Mouse (Mus musculus) stomach, embryonic 14.5 days (tissue): ENCODE measurements at regions not wholly inside any gene's neighbourhood (a gene's known extent, or its start where the extent isn't known, plus 50 kb on each side); places are given as distances from the start of the nearest gene placed in this dataset.

Experiments used
- ATAC-seq: fragments of 200-750 bp; cut with Nextera tagmentation; 2 replicates; pipeline ENCODE4 v1.8.0; 2017; ENCODE audit warnings: low read depth, moderate TSS enrichment; ENCODE audit not compliant: insufficient number of reproducible peaks, insufficient read depth, low FRiP score
- H3K27ac ChIP-seq: fragments of 300-500 bp; sonication (generic); 2 replicates; pipeline ENCODE4 v1.5.1; 2014; ENCODE audit warnings: mild to moderate bottlenecking, low read length, moderate library complexity, mixed read lengths
- H3K27me3 ChIP-seq: fragments of 300-500 bp; sonication (generic); 2 replicates; pipeline ENCODE4 v1.6.1; 2014; ENCODE audit warnings: low read length, control low read depth, mixed read lengths; ENCODE audit not compliant: control insufficient read depth, insufficient read depth
- H3K36me3 ChIP-seq: fragments of 300-500 bp; sonication (generic); 2 replicates; pipeline ENCODE4 v1.6.1; 2014; ENCODE audit warnings: mild to moderate bottlenecking, control low read depth, low read length, moderate library complexity, mixed read lengths; ENCODE audit not compliant: control insufficient read depth, insufficient read depth
- H3K4me1 ChIP-seq: fragments of 300-500 bp; sonication (generic); 2 replicates; pipeline ENCODE4 v1.6.1; 2014; ENCODE audit warnings: low read length, control low read depth, mixed read lengths; ENCODE audit not compliant: control insufficient read depth, insufficient read depth
- H3K4me2 ChIP-seq: fragments of 300-500 bp; sonication (generic); replicated peaks from 2 replicates; pipeline ENCODE4 v1.6.1; 2014; ENCODE audit warnings: low read depth, low read length, control low read depth
- H3K4me3 ChIP-seq: fragments of 300-500 bp; sonication (generic); 2 replicates; pipeline ENCODE4 v1.5.1; 2014; ENCODE audit warnings: low read depth, low read length, control low read depth
- H3K9ac ChIP-seq: fragments of 300-500 bp; sonication (generic); replicated peaks from 2 replicates; pipeline ENCODE4 v1.6.1; 2014; ENCODE audit warnings: low read depth, mild to moderate bottlenecking, control low read depth, low read length, moderate library complexity, mixed read lengths
- H3K9me3 ChIP-seq: fragments of 300-500 bp; sonication (generic); 2 replicates; pipeline ENCODE4 v1.6.1; 2016; ENCODE audit warnings: low read depth, low read length, control low read depth; ENCODE audit not compliant: control insufficient read depth
- WGBS: fragments of 180-500 bp; shearing (Covaris S2); extraction: QIAGEN DNeasy Blood & Tissue Kit; methylation state at CpG from one replicate; pipeline ENCODE4 v1.1.7; 2014; 5-methylcytosine and 5-hydroxymethylcytosine counted together

DNA sequence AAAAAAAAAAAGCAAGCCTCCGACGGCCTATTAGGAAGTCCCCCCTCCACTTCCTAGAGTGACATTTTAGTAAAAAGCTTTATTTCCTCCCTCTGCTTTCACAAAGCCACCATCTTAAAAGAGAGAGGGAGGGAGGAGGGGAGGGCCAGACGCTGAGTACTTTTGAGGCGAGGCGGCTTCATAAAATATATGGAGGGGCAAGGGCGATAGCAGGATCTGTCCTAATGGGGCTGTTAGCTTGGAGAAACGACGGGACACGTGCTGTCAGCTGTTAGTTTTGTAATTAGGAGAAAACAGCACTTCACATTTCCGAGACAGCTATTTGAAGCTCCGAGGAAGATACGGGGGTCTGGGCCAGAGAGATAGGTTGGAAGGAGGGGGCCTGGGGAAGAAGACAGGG is 184.8 kb upstream of the 4931429L15Rik start:
- Histone ChIP-seq H3K9ac (no peak overlapping the region), H3K36me3 (no peaks in the 10 kb centered on the region), H3K9me3 (no peaks in the 10 kb centered on the region), H3K4me1 (no peaks in the 10 kb centered on the region), H3K4me3 (no peak overlapping the region), H3K27ac (no peak overlapping the region), H3K27me3 (no peaks in the 10 kb centered on the region), H3K4me2 (no peak overlapping the region)
- no peak for ATAC-seq
- 53% methylated on average over 12 of the region's 12 CpGs for WGBS

DNA sequence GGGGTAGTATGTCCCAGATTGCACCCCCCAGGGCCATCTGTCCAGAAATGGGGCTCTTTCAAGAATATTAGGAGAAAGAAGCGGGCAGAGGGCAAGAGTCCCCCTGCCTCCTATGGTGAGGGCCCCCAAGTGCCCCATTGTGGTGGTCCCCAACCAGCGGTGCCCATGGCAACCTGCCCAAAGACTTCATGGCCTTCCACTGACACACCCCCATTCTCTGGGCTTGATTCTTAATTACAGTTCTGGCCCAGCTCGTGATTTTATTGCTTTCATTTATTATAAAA is 184.3 kb upstream of the 4931429L15Rik start:
- H3K9ac ChIP-seq: no peak overlapping the region
- H3K36me3 ChIP-seq: no peaks in the 10 kb centered on the region
- no peaks in the 10 kb centered on the region for H3K9me3 ChIP-seq
- H3K4me3 ChIP-seq: no peak overlapping the region
- WGBS: 78% methylated on average over 3 of the region's 3 CpGs
- H3K27me3 ChIP-seq: no peaks in the 10 kb centered on the region
- no peak overlapping the region for H3K27ac ChIP-seq
- ATAC-seq: no peak
- H3K4me2 ChIP-seq: no peak overlapping the region
- no peaks in the 10 kb centered on the region for H3K4me1 ChIP-seq

DNA sequence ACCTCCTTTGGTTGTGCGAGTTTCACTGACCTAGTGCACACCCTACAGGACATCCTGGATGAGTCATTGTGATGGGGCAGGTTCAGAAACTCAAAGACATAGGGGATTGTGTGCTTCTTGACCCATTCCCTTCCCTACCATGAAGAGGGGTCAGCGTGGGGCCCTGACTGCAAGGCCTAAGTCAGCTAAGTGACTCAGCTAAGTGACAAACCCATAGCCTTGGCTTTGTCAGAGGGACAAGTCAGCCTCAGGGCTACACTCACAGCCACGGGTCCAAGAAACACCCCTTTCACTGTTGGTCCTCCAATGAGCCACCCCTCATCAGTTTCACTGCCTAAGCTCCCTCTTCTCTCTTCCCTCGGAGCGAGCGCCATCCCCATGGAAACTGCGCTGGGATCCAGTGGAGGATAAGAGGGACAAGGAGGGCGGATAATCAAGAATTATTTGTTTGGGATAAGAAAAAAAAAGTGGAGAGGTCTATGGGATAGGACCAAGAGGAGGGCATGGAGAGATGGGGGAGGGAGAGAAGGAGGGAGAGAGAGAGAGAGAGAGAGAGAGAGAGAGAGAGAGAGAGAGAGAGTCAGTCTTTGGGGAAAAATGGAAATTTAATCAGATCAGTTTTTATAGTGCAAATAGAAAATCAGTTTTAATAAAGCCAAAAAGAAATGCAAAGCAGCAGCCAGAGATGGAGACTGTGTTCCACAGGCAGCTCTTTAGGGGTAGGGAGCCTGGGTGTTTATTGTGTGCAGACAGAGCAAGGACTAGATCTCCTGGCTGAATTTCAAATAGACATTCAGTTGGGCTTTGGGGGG is 183.7 kb upstream of the 4931429L15Rik start:
- Histone ChIP-seq H3K27me3 (no peaks in the 10 kb centered on the region), H3K27ac (no peak overlapping the region), H3K36me3 (no peaks in the 10 kb centered on the region), H3K9ac (no peak overlapping the region), H3K4me1 (no peaks in the 10 kb centered on the region), H3K4me3 (no peak overlapping the region), H3K9me3 (no peaks in the 10 kb centered on the region), H3K4me2 (no peak overlapping the region)
- no peak for ATAC-seq
- WGBS: 83% methylated on average over 8 of the region's 8 CpGs

DNA sequence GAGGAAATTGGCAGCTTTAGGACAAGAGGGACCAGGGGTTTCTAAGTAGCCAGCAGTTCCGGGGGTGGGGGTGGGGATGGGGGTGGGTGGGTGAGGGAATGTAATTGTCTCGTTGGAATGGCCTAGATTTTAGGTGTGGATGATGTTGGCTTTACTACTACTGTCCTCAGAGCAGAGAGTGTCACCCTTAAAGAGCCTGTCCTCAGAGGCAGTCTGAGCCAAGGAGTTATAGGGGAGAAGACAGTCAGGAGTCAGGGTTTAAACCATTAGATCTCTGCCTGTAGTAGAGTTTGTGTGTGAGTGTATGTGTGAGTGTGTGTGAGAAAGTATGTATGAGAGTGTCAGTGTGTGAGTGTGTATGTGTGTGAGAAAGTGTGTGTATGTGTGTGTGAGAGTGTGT is 179.6 kb upstream of the 4931429L15Rik start:
- Histone ChIP-seq H3K4me1 (no peaks in the 10 kb centered on the region), H3K4me3 (no peak overlapping the region), H3K9me3 (no peaks in the 10 kb centered on the region), H3K9ac (no peak overlapping the region), H3K4me2 (no peak overlapping the region), H3K27me3 (no peaks in the 10 kb centered on the region), H3K27ac (no peak overlapping the region), H3K36me3 (no peaks in the 10 kb centered on the region)
- no peak for ATAC-seq
- 30% methylated on average over 2 of the region's 2 CpGs for WGBS

DNA sequence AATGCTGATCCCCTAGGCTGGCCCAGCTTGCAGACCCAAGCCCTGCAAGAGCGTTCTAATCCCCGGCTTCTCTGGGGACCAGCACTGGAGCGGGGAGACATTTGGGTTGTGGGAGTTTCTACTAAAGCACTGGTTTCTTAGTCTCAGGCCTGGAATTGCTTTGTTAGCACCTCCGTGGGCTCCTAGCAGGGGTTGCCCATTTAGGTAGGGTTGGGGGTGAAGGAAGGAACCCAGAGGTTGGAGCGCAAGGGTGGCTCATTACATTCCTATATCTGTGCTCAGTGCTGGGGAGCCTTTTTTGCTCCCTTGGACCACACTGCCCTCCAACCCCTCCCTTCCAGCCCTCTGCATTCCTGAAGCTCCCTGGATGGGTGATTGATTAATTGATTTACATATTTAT is 179.1 kb upstream of the 4931429L15Rik start:
- ATAC-seq: no peak
- H3K9ac ChIP-seq: no peak overlapping the region
- WGBS: 59% methylated on average over 5 of the region's 5 CpGs
- H3K4me3 ChIP-seq: no peak overlapping the region
- H3K9me3 ChIP-seq: no peaks in the 10 kb centered on the region
- no peaks in the 10 kb centered on the region for H3K27me3 ChIP-seq
- no peaks in the 10 kb centered on the region for H3K4me1 ChIP-seq
- no peaks in the 10 kb centered on the region for H3K36me3 ChIP-seq
- H3K27ac ChIP-seq: no peak overlapping the region
- H3K4me2 ChIP-seq: no peak overlapping the region

DNA sequence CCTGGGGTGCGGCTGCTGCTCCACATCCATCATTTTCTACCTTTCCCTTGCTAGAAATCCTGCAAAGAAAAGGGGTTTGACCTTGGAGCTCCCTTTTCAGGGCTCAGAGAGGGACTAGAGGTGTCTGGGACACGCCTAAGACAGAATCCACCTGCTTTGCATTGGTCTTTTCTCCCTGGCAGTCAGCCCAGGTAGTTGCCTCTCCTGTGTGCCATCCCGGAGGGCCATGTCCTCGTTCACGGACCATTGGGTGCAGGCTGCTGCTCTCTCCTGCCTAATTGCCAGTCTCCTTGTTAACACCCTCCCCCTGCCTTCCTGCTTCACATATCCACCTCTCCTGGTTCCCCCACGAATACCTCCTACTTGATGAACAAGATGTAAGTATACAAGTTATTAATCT is 175.5 kb upstream of the 4931429L15Rik start:
- Histone ChIP-seq H3K4me3 (no peak overlapping the region), H3K4me2 (no peak overlapping the region), H3K27ac (no peak overlapping the region), H3K9me3 (no peaks in the 10 kb centered on the region), H3K27me3 (no peaks in the 10 kb centered on the region), H3K4me1 (no peaks in the 10 kb centered on the region), H3K9ac (no peak overlapping the region), H3K36me3 (no peaks in the 10 kb centered on the region)
- no peak for ATAC-seq
- 58% methylated on average over 6 of the region's 6 CpGs for WGBS

DNA sequence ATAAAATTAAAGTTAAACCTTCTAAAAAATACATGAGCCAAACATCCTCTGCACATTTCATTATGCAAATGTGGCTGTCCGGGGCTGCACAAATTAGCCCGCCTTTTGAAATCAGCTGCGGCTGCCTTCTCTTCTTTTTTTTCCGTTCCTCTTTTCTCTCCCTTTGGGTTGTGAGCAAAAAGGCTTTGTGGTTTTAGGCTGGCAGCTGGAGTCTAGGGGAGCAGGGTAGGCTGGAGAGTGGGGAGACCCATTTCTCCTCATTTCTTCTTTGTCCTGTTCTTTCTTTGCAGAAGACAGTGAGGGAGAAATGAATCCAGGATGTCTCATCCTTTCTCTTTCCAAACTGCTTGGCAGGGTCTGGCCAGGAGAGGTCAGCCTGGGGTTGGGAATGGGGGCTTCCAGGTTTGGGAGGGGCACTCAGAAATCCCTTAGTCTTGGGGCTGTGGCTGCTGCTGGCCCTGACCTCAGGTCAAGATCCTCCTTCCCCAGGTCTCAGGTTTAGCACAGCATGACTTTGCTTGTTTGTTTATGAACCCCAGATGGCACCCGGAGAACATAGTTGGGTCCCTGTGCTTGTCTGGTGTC is 163.2 kb upstream of the 4931429L15Rik start:
- Histone ChIP-seq H3K9me3 (no peaks in the 10 kb centered on the region), H3K27ac (no peak overlapping the region), H3K9ac (no peak overlapping the region), H3K27me3 (no peaks in the 10 kb centered on the region), H3K4me2 (no peak overlapping the region), H3K4me1 (peaks cover 5% of the 10 kb centered on the region; the same call in 1 of the 2 replicates), H3K36me3 (no peaks in the 10 kb centered on the region), H3K4me3 (no peak overlapping the region)
- WGBS: 77% methylated on average over 5 of the region's 5 CpGs
- no peak for ATAC-seq

DNA sequence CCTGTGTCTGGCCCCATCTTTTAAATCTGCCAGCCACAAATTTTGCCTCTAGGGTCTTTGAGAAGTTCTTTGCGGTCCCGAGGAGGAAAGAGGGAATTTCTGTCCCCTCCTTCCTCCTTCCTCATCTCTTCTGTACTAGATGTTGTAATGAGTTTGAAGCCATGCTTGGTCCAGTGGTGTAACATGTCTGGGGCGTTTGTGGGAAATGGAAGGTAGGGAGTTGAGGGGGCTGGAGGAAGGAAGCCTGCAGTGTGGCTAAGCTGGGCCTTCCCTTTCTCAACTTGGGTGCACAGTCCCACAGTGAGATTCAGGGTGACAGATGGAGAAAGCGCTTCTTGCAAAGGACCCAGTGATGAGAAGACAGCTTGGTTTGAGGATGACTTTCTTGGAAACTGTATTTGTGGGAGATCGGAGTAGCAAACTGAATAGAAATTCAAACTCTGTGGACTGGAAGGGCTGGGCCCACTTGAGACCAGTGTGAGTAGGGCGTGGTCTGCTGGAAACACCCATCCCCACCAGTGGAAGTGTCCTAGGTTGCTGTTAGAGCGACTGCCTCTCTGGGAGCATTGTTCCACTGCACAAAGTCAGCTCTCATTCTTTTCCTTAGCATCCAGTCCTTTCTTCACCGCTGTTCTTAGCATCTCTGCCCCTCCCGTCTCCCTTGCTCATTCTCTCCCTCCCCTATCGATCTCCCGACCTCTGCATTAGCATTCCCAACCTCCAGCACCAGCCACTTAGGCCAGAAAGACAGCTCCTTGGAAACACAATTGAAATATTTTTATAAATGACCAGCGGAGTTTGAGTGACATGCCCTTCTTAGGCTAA is 162.5 kb upstream of the 4931429L15Rik start:
- H3K4me3 ChIP-seq: no peak overlapping the region
- WGBS: 63% methylated on average over 12 of the region's 12 CpGs
- ATAC-seq: no peak

More for the DNA sequence above, 162.5 kb upstream of the 4931429L15Rik start:
- Histone ChIP-seq H3K9me3 (no peaks in the 10 kb centered on the region), H3K36me3 (no peaks in the 10 kb centered on the region), H3K9ac (no peak overlapping the region), H3K4me1 (peaks cover 5% of the 10 kb centered on the region; the same call in 1 of the 2 replicates), H3K27ac (no peak overlapping the region), H3K4me2 (no peak overlapping the region), H3K27me3 (no peaks in the 10 kb centered on the region)
